Mouse (Mus musculus) heart, embryonic 16.5 days (tissue): ENCODE measurements around the gene Aldh1l2. TPM values are rescaled to one million over a fixed set of nuclear protein-coding genes. Genes with fewer than 3 reads are reported as not detected.
"Not testable (repeated sequence)": the region's sequence is repeated elsewhere in the genome, so short reads cannot be mapped to it uniquely, and the experiment has no call there.

Experiments used
- ATAC-seq: fragments of 200-750 bp; cut with Nextera tagmentation; replicated peaks from 2 replicates; pipeline ENCODE4 v1.8.0; 2017; ENCODE audit warnings: moderate number of reproducible peaks; ENCODE audit not compliant: insufficient read depth, low FRiP score; ENCODE audit errors: extremely low read depth
- H3K27ac ChIP-seq: fragments of 300-500 bp; sonication (generic); 2 replicates; pipeline ENCODE4 v1.5.1; 2014; ENCODE audit warnings: mild to moderate bottlenecking, low read length, control low read depth, moderate library complexity
- H3K27me3 ChIP-seq: fragments of 300-500 bp; sonication (generic); 2 replicates; pipeline ENCODE4 v1.6.1; 2014; ENCODE audit warnings: low read length, mixed read lengths; ENCODE audit not compliant: control insufficient read depth, insufficient read depth
- H3K36me3 ChIP-seq: fragments of 300-500 bp; sonication (generic); 2 replicates; pipeline ENCODE4 v1.6.1; 2014; ENCODE audit not compliant: control insufficient read depth, insufficient read depth
- H3K4me1 ChIP-seq: fragments of 300-500 bp; sonication (generic); 2 replicates; pipeline ENCODE4 v1.6.1; 2014; ENCODE audit warnings: low read length, mixed read lengths; ENCODE audit not compliant: control insufficient read depth, insufficient read depth
- H3K4me2 ChIP-seq: fragments of 300-500 bp; sonication (generic); 2 replicates; pipeline ENCODE4 v1.6.1; 2014; ENCODE audit warnings: low read depth, mild to moderate bottlenecking, control low read depth, low read length
- H3K4me3 ChIP-seq: fragments of 300-500 bp; sonication (generic); 2 replicates; pipeline ENCODE4 v1.5.1; 2014; ENCODE audit warnings: mild to moderate bottlenecking, control low read depth, low read length
- H3K9ac ChIP-seq: fragments of 300-500 bp; sonication (generic); 2 replicates; pipeline ENCODE4 v1.6.1; 2014; ENCODE audit warnings: low read length, control low read depth
- H3K9me3 ChIP-seq: fragments of 300-500 bp; sonication (generic); replicated peaks from 2 replicates; pipeline ENCODE4 v1.6.1; 2016; ENCODE audit warnings: low read length; ENCODE audit not compliant: control insufficient read depth
- WGBS: fragments of 180-500 bp; shearing (Covaris S2); extraction: QIAGEN DNeasy Blood & Tissue Kit; methylation state at CpG from one replicate; pipeline ENCODE4 v1.1.7; 2014; 5-methylcytosine and 5-hydroxymethylcytosine counted together
- polyA plus RNA-seq: library from polyadenylated mRNA; unstranded; fragments of >200 nt; fragmentation: Nextera tagmentation; extraction: Ambion mirVana; gene quantifications from 2 replicates; pipeline ENCODE4 v1.2.1, GENCODE M21; 2015

The Aldh1l2 gene
- polyA plus RNA-seq, 1 experiment from 2014 or later: 11.0 TPM

- H3K4me1 ChIP-seq: peaks cover 6% of the 10 kb centered on the region
- H3K36me3 ChIP-seq: no peaks in the 10 kb centered on the region
- H3K27me3 ChIP-seq: no peaks in the 10 kb centered on the region
- no peak overlapping the region for H3K9ac ChIP-seq
- no peak overlapping the region for H3K4me2 ChIP-seq
- no peak for ATAC-seq
- 78% methylated on average over 6 of the region's 6 CpGs for WGBS
- no peak overlapping the region for H3K4me3 ChIP-seq
- 0 out of 2 replicates have a peak, but pooled peaks cover 2% of the 10 kb centered on the region for H3K9me3 ChIP-seq
- no peak overlapping the region for H3K27ac ChIP-seq
Measured at GRCm38 (mm10) chr10:83539311-83539980, 5.5 kb upstream of the Aldh1l2 start.

- no peak for ATAC-seq
- Histone ChIP-seq H3K27me3 (no peaks in the 10 kb centered on the region), H3K27ac (no peak overlapping the region), H3K4me3 (no peak overlapping the region), H3K9ac (no peak overlapping the region), H3K4me2 (no peak overlapping the region), H3K4me1 (peaks cover 10% of the 10 kb centered on the region), H3K36me3 (no peaks in the 10 kb centered on the region), H3K9me3 (0 out of 2 replicates have a peak, but pooled peaks cover 2% of the 10 kb centered on the region)
- 7% methylated on average over 1 of the region's 1 CpGs for WGBS
Measured at GRCm38 (mm10) chr10:83536436-83536835, 2.5 kb upstream of the Aldh1l2 start.

- peak overlapping the region; percentile 67 for H3K9ac ChIP-seq
- H3K4me2 ChIP-seq: peak overlapping the region; percentile 93
- no peaks in the 10 kb centered on the region for H3K27me3 ChIP-seq
- H3K9me3 ChIP-seq: no peaks in the 10 kb centered on the region
- ATAC-seq: peak; percentile 66
- peak overlapping the region; percentile 64 for H3K4me3 ChIP-seq
- 1% methylated on average over 27 of the region's 27 CpGs for WGBS
- peaks cover 7% of the 10 kb centered on the region for H3K4me1 ChIP-seq
- peak overlapping the region; percentile 71 for H3K27ac ChIP-seq
- H3K36me3 ChIP-seq: no peaks in the 10 kb centered on the region
Measured at GRCm38 (mm10) chr10:83533258-83533909, 556 bp downstream of the Aldh1l2 start.

- H3K36me3 ChIP-seq: peaks cover 5% of the 10 kb centered on the region; the same call in 1 of the 2 replicates
- no peak for ATAC-seq
- no peaks in the 10 kb centered on the region for H3K27me3 ChIP-seq
- no peak overlapping the region for H3K4me2 ChIP-seq
- WGBS: 85% methylated on average over 6 of the region's 6 CpGs
- H3K9me3 ChIP-seq: no peaks in the 10 kb centered on the region
- no peak overlapping the region for H3K4me3 ChIP-seq
- no peak overlapping the region for H3K9ac ChIP-seq
- no peak overlapping the region for H3K27ac ChIP-seq
- H3K4me1 ChIP-seq: peaks cover 7% of the 10 kb centered on the region
Measured at GRCm38 (mm10) chr10:83530384-83530967, 3.5 kb downstream of the Aldh1l2 start.

GRCm38 (mm10) chr10:83524238-83524637, 9.7 kb downstream of the Aldh1l2 start:
- ATAC-seq, H3K4me3 ChIP-seq, H3K9ac ChIP-seq, H3K9me3 ChIP-seq, H3K4me1 ChIP-seq, H3K27ac ChIP-seq, H3K27me3 ChIP-seq, H3K4me2 ChIP-seq: not testable (repeated sequence)
- H3K36me3 ChIP-seq: peaks cover 16% of the 10 kb centered on the region

- H3K9me3 ChIP-seq: no peaks in the 10 kb centered on the region
- H3K4me1 ChIP-seq: no peaks in the 10 kb centered on the region
- no peak overlapping the region for H3K9ac ChIP-seq
- 76% methylated on average over 4 of the region's 4 CpGs for WGBS
- H3K27me3 ChIP-seq: no peaks in the 10 kb centered on the region
- H3K27ac ChIP-seq: no peak overlapping the region
- H3K4me3 ChIP-seq: no peak overlapping the region
- no peak overlapping the region for H3K4me2 ChIP-seq
- ATAC-seq: no peak
- H3K36me3 ChIP-seq: peaks cover 15% of the 10 kb centered on the region
Measured at GRCm38 (mm10) chr10:83520990-83521389, 12.9 kb downstream of the Aldh1l2 start.

GRCm38 (mm10) chr10:83513736-83514135, 20.2 kb downstream of the Aldh1l2 start:
- H3K9ac ChIP-seq: no peak overlapping the region
- no peak overlapping the region for H3K4me3 ChIP-seq
- no peaks in the 10 kb centered on the region for H3K27me3 ChIP-seq
- no peak for ATAC-seq
- H3K27ac ChIP-seq: no peak overlapping the region
- no peak overlapping the region for H3K4me2 ChIP-seq
- peaks cover 16% of the 10 kb centered on the region for H3K36me3 ChIP-seq
- H3K9me3 ChIP-seq: peaks cover 6% of the 10 kb centered on the region
- H3K4me1 ChIP-seq: no peaks in the 10 kb centered on the region
- WGBS: 86% methylated on average over 8 of the region's 8 CpGs

- no peaks in the 10 kb centered on the region for H3K4me1 ChIP-seq
- H3K27me3 ChIP-seq: no peaks in the 10 kb centered on the region
- no peak overlapping the region for H3K9ac ChIP-seq
- no peak overlapping the region for H3K27ac ChIP-seq
- no peak overlapping the region for H3K4me3 ChIP-seq
- peaks cover 6% of the 10 kb centered on the region for H3K9me3 ChIP-seq
- peaks cover 14% of the 10 kb centered on the region for H3K36me3 ChIP-seq
- no peak overlapping the region for H3K4me2 ChIP-seq
- no peak for ATAC-seq
- 73% methylated on average over 5 of the region's 5 CpGs for WGBS
Measured at GRCm38 (mm10) chr10:83511304-83511703, 22.6 kb downstream of the Aldh1l2 start.
